Mouse (Mus musculus) G1E (cell line): ENCODE results near the gene D630045J12Rik. TPM values are rescaled to one million over a fixed set of nuclear protein-coding genes. Genes with fewer than 3 reads are reported as not detected.
A peak's percentile ranks its signal among the peaks of the same experiment; 100 is the strongest.

Source experiments
- ATAC-seq: 2 replicates; pipeline ENCODE4 v1.8.0; 2016; ENCODE audit warnings: mild to moderate bottlenecking; ENCODE audit not compliant: insufficient number of reproducible peaks, poor library complexity, low FRiP score, severe bottlenecking; ENCODE audit errors: extremely low read depth
- DNase-seq: peaks from one replicate; pipeline ENCODE4 v3.0.0; 2012; ENCODE audit warnings: low spot score
- H3K27me3 ChIP-seq: 2 replicates; pipeline ENCODE4 v1.6.1; 2012; ENCODE audit warnings: mild to moderate bottlenecking, low read length, inconsistent platforms; ENCODE audit not compliant: insufficient read depth
- H3K36me3 ChIP-seq: replicated peaks from 2 replicates; pipeline ENCODE3; 2012; ENCODE audit warnings: mild to moderate bottlenecking, inconsistent platforms
- H3K4me1 ChIP-seq: 2 replicates; pipeline ENCODE4 v1.6.1; 2012; ENCODE audit warnings: low read depth, low read length, inconsistent platforms, mixed read lengths; ENCODE audit not compliant: insufficient read depth
- H3K4me3 ChIP-seq: 2 replicates; pipeline ENCODE4 v1.5.1; 2012; ENCODE audit warnings: low read depth, mild to moderate bottlenecking, inconsistent platforms, low read length, moderate library complexity, mixed read lengths
- H3K9me3 ChIP-seq: replicated peaks from 2 replicates; pipeline ENCODE4 v1.6.1; 2012; ENCODE audit warnings: inconsistent platforms
- CTCF ChIP-seq: IDR thresholded peaks from 2 replicates; pipeline ENCODE4 v1.5.1; 2012; ENCODE audit warnings: low read depth, low read length, inconsistent platforms, mixed read lengths
- GATA1 ChIP-seq: IDR thresholded peaks from 2 replicates; pipeline ENCODE4 v1.6.1; 2012; ENCODE audit warnings: borderline replicate concordance, low read length, inconsistent platforms, mixed read lengths
- GATA2 ChIP-seq: IDR thresholded peaks from 2 replicates; pipeline ENCODE4 v1.6.1; 2012; ENCODE audit warnings: low read depth, low read length, inconsistent platforms, borderline replicate concordance
- POLR2AphosphoS5 ChIP-seq: IDR thresholded peaks from 2 replicates; pipeline ENCODE4 v1.6.1; 2012; ENCODE audit warnings: low read depth, low read length, inconsistent platforms; ENCODE audit not compliant: insufficient replicate concordance
- TAL1 ChIP-seq: conservative IDR thresholded peaks from 2 replicates; pipeline ENCODE4 v1.6.1; 2012; ENCODE audit warnings: low read depth, low read length, inconsistent platforms, mixed read lengths
- polyA plus RNA-seq: library from polyadenylated mRNA; stranded (reverse); fragments of >175 nt; gene quantifications from 2 replicates; pipeline ENCODE4 v1.2.3, GENCODE M21; 2012
- total RNA-seq, 2 experiments: library from RNA; stranded (forward) in 1 of 2; stranded (reverse) in 1 of 2; fragments of 200-1000 nt in 1 of 2; fragments of >200 nt in 1 of 2; fragmentation: Nextera tagmentation in 1 of 2; gene quantifications; 2 replicates each; pipeline ENCODE4 v1.2.3; 2014 to 2017

The D630045J12Rik gene
- not detected in 2 replicates for total RNA-seq (2014; fragmentation: Nextera tagmentation)
- total RNA-seq (2017) = 0.38 and 0.41 TPM in 2 replicates
- polyA plus RNA-seq = 0.01 TPM in 2 replicates

GRCm38 (mm10) chr6:38253736-38254641, at the start of gene D630045J12Rik:
Gene D630045J12Rik (minus strand): TSS chr6:38254009.
- ATAC-seq = no peak
- peaks cover 18% of the 10 kb centered on the region for H3K4me1 ChIP-seq

GRCm38 (mm10) chr6:38298761-38299401, 45.1 kb upstream of the D630045J12Rik start, which contains the start of gene Zc3hav1l:
Gene Zc3hav1l (minus strand): TSS chr6:38299259.
- Histone ChIP-seq H3K4me1 (peaks cover 23% of the 10 kb centered on the region), H3K36me3 (peaks cover 41% of the 10 kb centered on the region), H3K27me3 (no peaks in the 10 kb centered on the region), H3K9me3 (peaks cover 4% of the 10 kb centered on the region; the same call in 1 of the 2 replicates), H3K4me3 (peak within 1 kb of the TSS; percentile 97)
- ATAC-seq (peak; percentile 65; the same call in 1 of the 2 replicates), DNase-seq (peak; percentile 87)
- TF ChIP-seq POLR2AphosphoS5 (no peak), GATA1 (no peak), CTCF (no peak), GATA2 (no peak), TAL1 (no peak)

More at GRCm38 (mm10) chr6:38253736-38254641, at the start of gene D630045J12Rik:
- TF ChIP-seq GATA1 (no peak), TAL1 (no peak), POLR2AphosphoS5 (no peak), GATA2 (no peak), CTCF (no peak)
- Histone ChIP-seq H3K36me3 (no peaks in the 10 kb centered on the region), H3K4me3 (peak within 1 kb of the TSS; percentile 67), H3K9me3 (no peaks in the 10 kb centered on the region), H3K27me3 (peaks cover 72% of the 10 kb centered on the region)
- DNase-seq = peak; percentile 56

GRCm38 (mm10) chr6:38298246-38298635, 44.4 kb upstream of the D630045J12Rik start:
- peak; percentile 61 for DNase-seq
- H3K27me3 ChIP-seq = no peaks in the 10 kb centered on the region
- H3K4me1 ChIP-seq = peaks cover 23% of the 10 kb centered on the region
- peak overlapping the region; percentile 97 for H3K4me3 ChIP-seq
- peaks cover 2% of the 10 kb centered on the region; the same call in 1 of the 2 replicates for H3K9me3 ChIP-seq
- TF ChIP-seq GATA1 = no peak
- no peak for TF ChIP-seq POLR2AphosphoS5
- no peak for TF ChIP-seq CTCF
- no peak for TF ChIP-seq GATA2
- TF ChIP-seq TAL1 = no peak
- peak; percentile 40; the same call in 1 of the 2 replicates for ATAC-seq
- H3K36me3 ChIP-seq = peaks cover 42% of the 10 kb centered on the region

GRCm38 (mm10) chr6:38297580-38298245, 43.9 kb upstream of the D630045J12Rik start:
- H3K4me1 ChIP-seq = peaks cover 23% of the 10 kb centered on the region
- peaks cover 44% of the 10 kb centered on the region for H3K36me3 ChIP-seq
- no peaks in the 10 kb centered on the region for H3K27me3 ChIP-seq
- peak overlapping the region; percentile 97 for H3K4me3 ChIP-seq
- no peak for TF ChIP-seq GATA1
- TF ChIP-seq TAL1 = no peak
- TF ChIP-seq CTCF = no peak
- TF ChIP-seq POLR2AphosphoS5 = no peak
- TF ChIP-seq GATA2 = no peak
- no peaks in the 10 kb centered on the region for H3K9me3 ChIP-seq
- DNase-seq = no peak
- ATAC-seq = no peak

- Histone ChIP-seq H3K36me3 (peaks cover 84% of the 10 kb centered on the region), H3K27me3 (no peaks in the 10 kb centered on the region), H3K4me3 (no peak overlapping the region), H3K9me3 (no peaks in the 10 kb centered on the region), H3K4me1 (peaks cover 12% of the 10 kb centered on the region)
- TF ChIP-seq TAL1 (no peak), POLR2AphosphoS5 (no peak), CTCF (no peak), GATA2 (no peak), GATA1 (no peak)
- no peak for DNase-seq
- ATAC-seq = no peak
These were observed 39.9 kb upstream of the D630045J12Rik start for GRCm38 (mm10) chr6:38293708-38294107.
